Mouse (Mus musculus) CH12.LX (cell line): ENCODE data around the gene Fgfr2.

ENCODE experiments used
- CTCF ChIP-seq, 2 experiments: IDR thresholded peaks in 1 of 2; conservative IDR thresholded peaks in 1 of 2; 2 replicates each; pipeline ENCODE4 v1.5.1; 2011 to 2012; ENCODE audit warnings: low read depth in 2 of 2, low read length in 2 of 2, improper control_type of control experiment in 1 of 2, inconsistent platforms in 1 of 2, mild to moderate bottlenecking in 1 of 2, moderate library complexity in 1 of 2
- MAFK ChIP-seq: IDR thresholded peaks from 2 replicates; pipeline ENCODE4 v1.6.1; 2011; ENCODE audit warnings: low read length, improper control_type of control experiment; ENCODE audit not compliant: insufficient replicate concordance
- MAX ChIP-seq: IDR thresholded peaks from 2 replicates; pipeline ENCODE4 v1.6.1; 2011; ENCODE audit warnings: low read length, improper control_type of control experiment
- POLR2A ChIP-seq: IDR thresholded peaks from 2 replicates; pipeline ENCODE4 v1.6.1; 2011; ENCODE audit warnings: low read depth, mild to moderate bottlenecking, improper control_type of control experiment, low read length
- SIN3A ChIP-seq: IDR thresholded peaks from 2 replicates; pipeline ENCODE4 v1.6.1; 2012; ENCODE audit warnings: low read length, improper control_type of control experiment, inconsistent platforms
- ZKSCAN1 ChIP-seq: IDR thresholded peaks from 2 replicates; pipeline ENCODE4 v1.6.1; 2012; ENCODE audit warnings: low read depth, inconsistent platforms, low read length, improper control_type of control experiment, borderline replicate concordance
- ZMIZ1 ChIP-seq: IDR thresholded peaks from 2 replicates; pipeline ENCODE4 v1.6.1; 2012; ENCODE audit warnings: low read depth, mild to moderate bottlenecking, inconsistent platforms, low read length, improper control_type of control experiment

GRCm38 (mm10) chr7:132540597-132540996, 582.6 kb downstream of the Fgfr2 start:
- TF ChIP-seq MAFK (peak; percentile 54; the same call in 1 of the 2 replicates), ZMIZ1 (no peak), CTCF (conservative IDR thresholded peaks at IDR 0.05 in 1 of 2, IDR thresholded peaks at IDR 0.05 in 1 of 2; ENCODE audit: low read depth in 2 of 2, low read length in 2 of 2) (no peak), SIN3A (no peak), POLR2A (no peak), MAX (no peak), ZKSCAN1 (no peak)
